Mouse (Mus musculus): Measurements from ENCODE around the gene Fblim1.
A peak's percentile ranks its signal among the peaks of the same experiment; 100 is the strongest.

Gene Fblim1

DNA sequence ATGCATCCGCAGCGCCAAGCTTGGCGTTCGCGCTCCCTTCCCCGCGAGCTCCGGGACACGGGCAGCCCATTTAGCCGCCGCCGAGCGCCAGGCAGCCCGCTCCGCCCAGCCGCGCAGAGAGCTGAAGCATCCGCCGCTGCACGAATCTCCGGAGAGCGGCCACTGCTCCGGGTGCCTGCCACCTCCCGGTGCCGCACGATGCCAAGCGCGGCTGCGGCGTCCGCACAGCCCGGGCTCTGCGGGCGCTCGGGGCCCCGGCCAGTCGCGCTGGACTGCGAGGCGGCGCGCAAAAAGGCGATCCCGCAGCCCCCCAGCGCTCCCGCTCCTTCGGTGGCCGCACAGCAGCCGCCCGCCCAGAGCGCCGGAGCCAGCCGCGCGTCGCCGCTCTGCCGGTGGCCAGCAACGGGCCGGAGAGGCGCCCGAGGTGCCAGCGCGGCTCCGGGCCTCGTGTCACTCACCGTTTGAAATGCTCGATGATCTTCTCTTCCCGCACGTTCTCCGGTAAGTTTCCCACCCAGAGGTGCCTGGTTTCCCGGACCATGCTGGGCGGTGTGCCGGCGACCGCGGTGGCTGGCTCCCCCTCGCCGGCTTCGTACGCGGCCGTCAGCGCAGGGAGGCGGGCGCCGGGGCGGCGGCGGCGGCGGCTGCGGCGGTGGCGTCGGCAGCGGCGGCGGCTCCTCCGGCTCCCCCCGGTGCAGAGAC lies 68.0 kb downstream of the Fblim1 start:
- DNase-seq, result peak; percentile 75

DNA sequence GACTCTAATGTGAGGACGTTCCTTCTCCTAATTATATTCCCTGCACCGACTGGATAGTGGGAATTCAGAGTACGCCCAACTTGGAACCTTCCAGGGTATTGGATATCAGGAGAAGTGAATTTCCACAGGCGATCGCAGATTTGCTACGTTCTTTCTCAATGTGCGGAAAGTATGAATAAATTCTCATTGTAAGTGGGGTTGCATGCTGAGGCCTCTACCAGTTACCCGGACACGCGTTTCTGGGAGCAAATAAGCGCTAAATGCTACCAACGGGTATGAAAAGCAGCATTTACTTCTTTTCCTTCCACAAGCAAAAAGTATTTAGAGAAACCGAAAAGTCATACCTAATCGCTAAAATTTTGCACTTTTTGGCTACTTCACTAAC lies 68.7 kb downstream of the Fblim1 start:
- DNase-seq, result no peak

DNA sequence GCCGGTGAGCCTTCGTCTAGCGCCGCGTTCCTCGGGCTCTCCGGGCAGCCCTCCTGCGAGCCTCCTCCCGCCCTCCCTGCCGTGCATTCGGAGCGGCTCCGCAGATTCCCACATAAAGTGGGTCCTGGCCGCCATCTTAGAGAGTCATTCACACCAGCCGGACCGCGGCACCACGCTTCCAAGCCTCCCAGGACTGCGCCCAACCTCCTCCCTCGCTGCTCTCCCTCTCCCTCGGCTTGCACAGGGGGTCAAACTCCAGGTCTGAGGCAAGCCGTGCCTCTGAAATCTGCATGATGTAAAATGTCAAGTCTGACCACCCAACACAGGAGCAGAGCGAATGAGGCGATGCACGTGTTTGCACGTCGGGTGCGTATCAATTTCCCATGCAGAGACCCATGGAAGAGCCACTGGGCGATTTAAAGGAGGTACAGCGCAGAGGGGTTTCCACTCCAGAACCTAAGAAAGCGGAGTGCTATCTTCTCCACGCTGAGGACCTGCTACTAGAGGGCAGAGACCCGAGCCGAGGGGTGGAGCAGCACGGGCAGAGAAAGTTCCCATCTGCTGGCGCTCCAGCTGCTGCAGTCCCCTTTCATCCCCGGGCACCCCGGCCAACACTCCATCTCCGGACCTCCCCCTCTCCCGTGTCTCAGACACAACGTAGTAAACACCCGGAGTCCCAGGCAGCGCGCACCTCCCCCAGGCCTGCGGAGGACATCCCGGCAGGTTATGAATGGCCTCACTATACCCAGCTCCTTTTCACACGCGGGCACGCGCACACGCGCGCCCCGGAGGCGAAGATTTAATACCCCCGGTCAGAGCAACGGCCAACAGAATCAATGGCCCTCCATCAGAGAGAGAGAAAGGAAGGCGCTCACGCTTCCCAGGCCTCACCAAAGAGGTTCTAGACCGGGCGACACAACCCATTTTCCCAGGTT lies 69.3 kb downstream of the Fblim1 start:
- peak; percentile 78 for DNase-seq

DNA sequence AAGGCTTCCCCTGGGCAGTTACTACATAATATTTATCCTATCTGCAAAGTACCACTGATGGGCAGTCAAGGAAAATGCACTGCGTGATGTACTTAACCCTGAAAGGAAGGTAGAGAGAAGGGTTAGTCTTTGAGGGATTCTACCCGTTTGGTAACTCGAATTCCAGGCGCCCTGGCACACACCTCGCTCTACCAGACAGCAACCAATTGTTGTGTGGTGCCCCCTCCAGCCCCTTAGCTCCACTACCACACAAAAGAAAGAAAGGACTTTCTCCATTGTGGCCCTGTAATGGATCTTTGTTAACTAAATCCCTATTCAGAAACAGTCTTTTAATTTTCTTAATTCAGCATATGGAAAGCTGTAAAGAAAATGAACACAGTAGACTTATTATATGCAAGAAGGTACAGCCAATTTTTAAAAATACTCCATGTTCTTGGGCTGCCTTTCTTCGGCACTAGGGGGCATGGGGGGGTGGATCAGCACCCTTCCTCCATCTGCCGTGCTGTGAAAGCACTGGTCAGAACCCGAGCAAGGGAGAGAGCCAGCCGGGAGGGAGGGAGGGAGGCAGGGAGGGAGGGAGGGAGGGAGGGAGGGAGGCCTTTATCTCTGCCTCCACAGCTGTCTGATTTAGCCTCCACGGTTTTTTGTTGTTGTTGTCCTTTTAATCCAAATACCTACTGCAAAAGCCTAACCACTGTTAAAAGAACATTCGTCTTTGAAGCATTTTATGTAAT lies 70.8 kb downstream of the Fblim1 start:
- peak; percentile 78 for DNase-seq

DNA sequence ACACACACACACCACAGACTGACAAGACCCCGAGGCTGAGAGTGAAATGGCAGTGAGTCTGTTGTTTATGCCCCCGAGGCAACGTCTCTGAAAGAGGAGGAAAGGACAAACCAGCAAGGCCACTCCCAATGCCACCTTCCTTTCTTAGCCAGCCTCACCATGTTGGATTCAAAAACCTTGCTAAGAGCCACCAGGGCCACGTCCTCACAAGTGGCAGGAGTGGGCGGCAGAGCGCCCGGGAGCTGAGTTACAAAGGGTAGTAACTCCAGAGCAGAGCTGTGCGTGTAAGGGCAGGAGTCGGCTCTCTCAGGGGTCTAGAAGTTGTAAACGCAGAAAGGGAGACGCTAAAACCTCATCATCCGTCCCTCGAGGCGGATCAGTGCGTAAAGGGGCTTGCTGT lies 74.9 kb downstream of the Fblim1 start:
- DNase-seq, result no peak

DNA sequence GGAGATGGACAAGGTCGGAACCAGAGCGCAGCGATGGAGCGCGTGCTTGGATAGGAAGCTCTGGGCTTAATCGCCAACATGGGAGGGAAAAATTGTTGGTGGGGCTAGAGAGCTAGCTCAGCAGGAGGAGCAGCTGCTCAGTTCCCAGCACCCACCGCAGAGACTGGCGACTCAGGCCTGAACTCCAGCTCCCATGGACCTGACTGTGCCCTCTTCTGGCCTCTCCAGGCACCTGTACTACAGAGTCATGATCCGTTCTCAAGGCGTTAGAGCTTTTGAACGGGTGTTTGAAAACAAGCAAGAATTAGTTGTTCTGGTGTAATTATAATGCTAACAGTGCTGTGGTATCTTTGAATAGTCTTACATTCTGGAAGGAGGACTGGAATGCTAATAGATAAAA lies 77.0 kb downstream of the Fblim1 start:
- no peak for DNase-seq

DNA sequence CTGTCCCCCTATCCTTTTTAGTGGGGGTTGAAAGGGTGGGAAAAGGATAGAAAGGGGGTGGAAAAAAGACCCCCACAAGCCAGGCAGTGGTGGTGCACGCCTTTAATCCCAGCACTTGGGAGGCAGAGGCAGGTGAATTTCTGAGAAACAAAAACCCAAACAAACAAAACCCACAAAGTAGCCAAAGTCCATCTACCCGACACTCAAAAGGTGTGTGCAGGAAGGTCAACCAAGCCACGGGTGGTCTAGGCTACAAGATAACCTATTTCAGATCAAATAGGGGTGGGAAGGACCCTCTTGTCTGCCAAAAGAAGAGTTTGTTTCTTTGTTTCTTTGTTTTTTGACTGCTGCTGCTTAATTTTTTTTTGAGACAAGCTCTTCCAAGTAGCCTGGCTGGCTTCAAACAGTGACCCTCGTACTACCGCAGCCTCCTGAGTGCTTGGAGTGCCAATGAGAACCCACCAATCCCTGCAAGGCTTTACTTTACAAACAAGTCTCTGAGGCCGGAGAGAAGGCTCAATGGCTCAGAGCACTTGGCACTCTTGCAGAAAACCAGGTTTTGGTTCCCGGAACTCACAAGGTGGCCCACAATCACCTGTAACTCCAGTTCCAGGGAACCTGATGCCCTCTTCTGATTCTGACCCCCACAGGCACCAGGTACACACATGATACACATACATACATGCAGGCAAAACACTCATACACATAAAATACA lies 78.8 kb downstream of the Fblim1 start:
- no peak for DNase-seq
